Mouse (Mus musculus): Measurements from ENCODE around the gene Cend1.
"Not testable (repeated sequence)": the region's sequence is repeated elsewhere in the genome, so short reads cannot be mapped to it uniquely, and the experiment has no call there.

Cend1 gene

GRCm38 (mm10) chr7:141429840-141430584 is 721 bp upstream of the Cend1 start:
- no peak for DNase-seq (ENCODE audit: low read depth)

GRCm38 (mm10) chr7:141428701-141429100 is 590 bp downstream of the Cend1 start:
- no peak for DNase-seq (ENCODE audit: low read depth)

GRCm38 (mm10) chr7:141426948-141427730 is 2.2 kb downstream of the Cend1 start:
- no peak for DNase-seq (ENCODE audit: low read depth)

- no peak for DNase-seq (ENCODE audit: low read depth)
These were observed 5.5 kb downstream of the Cend1 start for GRCm38 (mm10) chr7:141423811-141424210.

- no peak for DNase-seq (ENCODE audit: low read depth)
These were observed 9.1 kb downstream of the Cend1 start for GRCm38 (mm10) chr7:141420030-141420702.

GRCm38 (mm10) chr7:141418970-141419369 is 10.3 kb downstream of the Cend1 start:
- DNase-seq (ENCODE audit: low read depth) = no peak

- no peak for DNase-seq (ENCODE audit: low read depth)
These were observed 11.3 kb downstream of the Cend1 start for GRCm38 (mm10) chr7:141417731-141418681.

- no peak for DNase-seq (ENCODE audit: low read depth)
These were observed 13.0 kb downstream of the Cend1 start for GRCm38 (mm10) chr7:141416144-141416841.

- DNase-seq (ENCODE audit: low read depth) = peak; percentile 100
These were observed 15.3 kb downstream of the Cend1 start, which contains the start of gene Gatd1 for GRCm38 (mm10) chr7:141413809-141414584. Gene Gatd1, minus strand, starts transcription at chr7:141414136.

GRCm38 (mm10) chr7:141413331-141413730 is 16.0 kb downstream of the Cend1 start:
- DNase-seq (ENCODE audit: low read depth) = no peak

- DNase-seq (ENCODE audit: low read depth) = no peak
These were observed 17.6 kb downstream of the Cend1 start for GRCm38 (mm10) chr7:141411667-141412066.

GRCm38 (mm10) chr7:141410631-141411030 is 18.7 kb downstream of the Cend1 start:
- no peak for DNase-seq (ENCODE audit: low read depth)

- peak; percentile 87 for DNase-seq (ENCODE audit: low read depth)
These were observed 20.5 kb downstream of the Cend1 start for GRCm38 (mm10) chr7:141408833-141409232.

GRCm38 (mm10) chr7:141407670-141408069 is 21.6 kb downstream of the Cend1 start:
- DNase-seq (ENCODE audit: low read depth) = not testable (repeated sequence)

GRCm38 (mm10) chr7:141405466-141405865 is 23.8 kb downstream of the Cend1 start:
- no peak for DNase-seq (ENCODE audit: low read depth)

- peak; percentile 76 for DNase-seq (ENCODE audit: low read depth)
These were observed 26.0 kb downstream of the Cend1 start for GRCm38 (mm10) chr7:141403305-141403704.

GRCm38 (mm10) chr7:141395348-141395747 is 33.9 kb downstream of the Cend1 start:
- no peak for DNase-seq (ENCODE audit: low read depth)

- peak; percentile 86 for DNase-seq (ENCODE audit: low read depth)
These were observed 34.5 kb downstream of the Cend1 start for GRCm38 (mm10) chr7:141394771-141395170.

- no peak for DNase-seq (ENCODE audit: low read depth)
These were observed 35.1 kb downstream of the Cend1 start for GRCm38 (mm10) chr7:141394158-141394557.
